Mouse (Mus musculus): ENCODE measurements around the gene Limd2. TPM values are rescaled to one million over a fixed set of nuclear protein-coding genes. Genes with fewer than 3 reads are reported as not detected.
"Not testable (repeated sequence)": the region's sequence is repeated elsewhere in the genome, so short reads cannot be mapped to it uniquely, and the experiment has no call there.

Gene Limd2
- polyA plus RNA-seq, 1 experiment from 2014 or later = 207 TPM

DNA sequence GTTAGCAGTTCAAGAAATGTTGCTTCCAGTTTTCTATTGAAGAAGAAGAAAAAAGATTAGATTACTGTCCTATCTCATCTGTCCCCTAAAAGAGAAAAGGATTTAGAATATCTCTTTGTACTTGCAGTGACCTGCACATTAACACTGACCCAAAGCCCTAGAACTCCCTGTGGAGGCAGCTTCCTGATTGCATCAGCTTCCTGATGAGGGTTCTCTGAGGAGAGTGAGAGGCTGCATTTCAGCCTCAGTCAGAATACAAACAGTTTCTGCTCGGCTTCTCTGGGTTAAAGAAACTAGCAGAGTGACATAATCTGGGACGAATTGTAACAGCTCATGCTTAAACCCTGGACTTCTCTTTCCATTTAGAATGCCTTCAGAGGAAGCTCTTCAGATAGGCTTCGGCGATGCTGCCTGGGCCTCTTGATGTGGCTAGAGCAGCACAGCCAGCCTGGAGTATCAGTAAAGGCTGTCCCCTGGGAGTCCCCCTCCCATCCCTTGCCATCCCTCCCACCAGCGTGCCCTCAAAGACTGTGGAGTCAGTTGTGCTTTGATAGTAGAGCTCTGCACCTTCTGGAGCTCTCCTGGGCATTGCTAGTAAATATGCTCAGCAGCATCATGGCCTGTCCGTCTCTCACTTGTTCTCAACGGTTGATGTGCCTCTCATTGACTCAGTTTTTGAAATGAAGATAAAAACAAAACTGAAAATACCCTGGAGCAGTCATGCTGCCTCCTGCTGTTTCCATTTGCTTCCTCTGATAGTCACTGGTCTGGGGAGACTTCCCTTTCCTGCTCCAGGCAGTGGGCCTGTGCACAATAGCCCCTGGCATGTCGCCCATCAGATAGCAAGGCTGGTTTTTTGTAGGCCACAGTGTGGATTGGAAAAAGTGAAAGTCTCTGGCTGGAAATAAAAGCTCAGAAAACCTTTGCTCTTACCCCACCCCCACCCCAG, 25.8 kb downstream of the Limd2 start:
- Histone ChIP-seq H3K4me1 (ENCODE audit: insufficient read depth, low read length) (peaks cover 16% of the 10 kb centered on the region; the same call in 1 of the 2 replicates), H3K27ac (ENCODE audit: low read length) (peak overlapping the region; percentile 95), H3K4me2 (replicated peaks; ENCODE audit: low read depth, low read length) (peak overlapping the region; percentile 24), H3K36me3 (ENCODE audit: insufficient read depth, low read length) (peaks cover 12% of the 10 kb centered on the region; the same call in 1 of the 2 replicates), H3K9ac (replicated peaks; ENCODE audit: low read length) (peak overlapping the region; percentile 14; the same call in 1 of the 2 replicates), H3K4me3 (ENCODE audit: low read length) (no peak overlapping the region), H3K9me3 (ENCODE audit: low read length) (no peaks in the 10 kb centered on the region), H3K27me3 (ENCODE audit: insufficient read depth, low read length) (no peaks in the 10 kb centered on the region)
- 38% methylated on average over 8 of the region's 8 CpGs for WGBS
- peak; percentile 89 for ATAC-seq (ENCODE audit: low FRiP score, low TSS enrichment)

DNA sequence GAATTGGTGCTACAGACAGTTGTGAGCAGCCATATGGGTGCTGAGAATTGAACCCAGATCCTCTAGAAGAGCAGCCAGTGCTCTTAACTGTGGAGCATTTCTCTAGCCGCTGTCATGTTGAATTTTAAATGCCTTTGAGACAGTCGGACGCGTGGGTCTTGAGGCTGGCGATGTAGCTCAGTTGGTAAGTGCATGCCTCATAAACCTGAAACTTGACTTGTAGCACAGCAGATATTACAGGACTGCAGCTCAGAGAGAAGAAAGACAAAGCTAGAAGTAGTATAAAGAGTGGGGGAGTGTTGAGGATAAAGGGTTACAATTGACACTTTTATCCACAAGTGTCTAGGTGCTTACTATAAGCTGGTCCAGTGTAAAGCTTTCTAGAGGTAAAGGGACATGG, 28.1 kb downstream of the Limd2 start:
- no peak overlapping the region for H3K4me2 ChIP-seq (replicated peaks; ENCODE audit: low read depth, low read length)
- no peak for ATAC-seq (ENCODE audit: low FRiP score, low TSS enrichment)
- H3K4me3 ChIP-seq (ENCODE audit: low read length) = no peak overlapping the region
- no peaks in the 10 kb centered on the region for H3K9me3 ChIP-seq (ENCODE audit: low read length)
- no peaks in the 10 kb centered on the region for H3K27me3 ChIP-seq (ENCODE audit: insufficient read depth, low read length)
- peaks cover 16% of the 10 kb centered on the region; the same call in 1 of the 2 replicates for H3K4me1 ChIP-seq (ENCODE audit: insufficient read depth, low read length)
- 49% methylated on average over 5 of the region's 5 CpGs for WGBS
- H3K9ac ChIP-seq (replicated peaks; ENCODE audit: low read length) = no peak overlapping the region
- H3K27ac ChIP-seq (ENCODE audit: low read length) = no peak overlapping the region
- H3K36me3 ChIP-seq (ENCODE audit: insufficient read depth, low read length) = peaks cover 19% of the 10 kb centered on the region; the same call in 1 of the 2 replicates

DNA sequence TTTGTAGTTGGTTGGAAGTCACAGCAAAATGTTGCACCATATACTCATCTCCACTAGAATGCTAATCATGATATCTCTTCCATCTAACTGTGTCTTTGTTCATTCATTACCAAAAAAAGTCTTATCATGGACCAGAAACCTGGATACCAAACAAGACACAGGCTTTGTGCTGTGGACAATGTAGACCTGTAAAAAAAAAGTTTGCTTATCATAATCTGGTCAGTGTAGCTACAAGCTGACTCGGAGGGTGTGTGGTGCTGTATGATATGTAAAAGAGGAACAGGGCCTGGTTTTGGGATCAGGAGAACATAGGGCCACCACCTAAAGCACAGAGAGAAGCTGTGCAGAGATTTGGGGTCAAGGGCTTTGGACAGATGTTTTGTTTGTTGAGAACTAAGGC, 31.2 kb downstream of the Limd2 start:
- peaks cover 6% of the 10 kb centered on the region; the same call in 1 of the 2 replicates for H3K4me1 ChIP-seq (ENCODE audit: insufficient read depth, low read length)
- H3K36me3 ChIP-seq (ENCODE audit: insufficient read depth, low read length) = peaks cover 22% of the 10 kb centered on the region
- H3K9ac ChIP-seq (replicated peaks; ENCODE audit: low read length) = no peak overlapping the region
- ATAC-seq (ENCODE audit: low FRiP score, low TSS enrichment) = no peak
- WGBS = 87% methylated on average over 1 of the region's 1 CpGs
- H3K27me3 ChIP-seq (ENCODE audit: insufficient read depth, low read length) = no peaks in the 10 kb centered on the region
- H3K9me3 ChIP-seq (ENCODE audit: low read length) = no peaks in the 10 kb centered on the region
- no peak overlapping the region for H3K4me2 ChIP-seq (replicated peaks; ENCODE audit: low read depth, low read length)
- H3K4me3 ChIP-seq (ENCODE audit: low read length) = no peak overlapping the region
- no peak overlapping the region for H3K27ac ChIP-seq (ENCODE audit: low read length)

DNA sequence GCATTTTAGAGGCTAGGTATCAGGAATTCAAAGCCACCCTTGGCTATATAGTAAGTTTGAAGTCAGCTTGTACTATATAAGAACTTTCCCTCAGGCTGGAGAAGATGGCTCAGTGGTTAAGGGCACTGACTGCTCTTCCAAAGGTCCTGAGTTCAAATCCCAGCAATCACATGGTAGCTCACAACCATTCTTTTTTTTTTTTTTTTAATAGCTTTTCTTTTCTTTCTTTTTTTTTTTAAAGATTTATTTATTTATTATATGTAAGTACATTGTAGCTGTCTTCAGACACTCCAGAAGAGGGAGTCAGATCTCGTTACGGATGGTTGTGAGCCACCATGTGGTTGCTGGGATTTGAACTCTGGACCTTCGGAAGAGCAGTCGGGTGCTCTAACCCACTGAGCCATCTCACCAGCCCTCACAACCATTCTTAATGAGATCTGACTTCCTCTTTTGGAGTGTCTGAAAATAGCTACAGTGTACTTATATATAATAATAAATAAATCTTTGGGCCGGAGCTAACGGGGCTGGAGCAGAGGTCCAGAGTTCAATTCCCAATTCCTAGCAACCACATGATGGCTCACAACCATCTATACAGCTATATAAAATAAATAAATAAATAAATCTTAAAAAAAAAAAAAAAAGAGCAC, 33.8 kb downstream of the Limd2 start:
- not testable (repeated sequence) for ATAC-seq (ENCODE audit: low FRiP score, low TSS enrichment); H3K27ac ChIP-seq (ENCODE audit: low read length); H3K9me3 ChIP-seq (ENCODE audit: low read length); H3K4me1 ChIP-seq (ENCODE audit: insufficient read depth, low read length); H3K9ac ChIP-seq (replicated peaks; ENCODE audit: low read length); H3K4me2 ChIP-seq (replicated peaks; ENCODE audit: low read depth, low read length); H3K27me3 ChIP-seq (ENCODE audit: insufficient read depth, low read length); H3K4me3 ChIP-seq (ENCODE audit: low read length)
- 94% methylated on average over 4 of the region's 6 CpGs for WGBS
- H3K36me3 ChIP-seq (ENCODE audit: insufficient read depth, low read length) = peaks cover 34% of the 10 kb centered on the region

DNA sequence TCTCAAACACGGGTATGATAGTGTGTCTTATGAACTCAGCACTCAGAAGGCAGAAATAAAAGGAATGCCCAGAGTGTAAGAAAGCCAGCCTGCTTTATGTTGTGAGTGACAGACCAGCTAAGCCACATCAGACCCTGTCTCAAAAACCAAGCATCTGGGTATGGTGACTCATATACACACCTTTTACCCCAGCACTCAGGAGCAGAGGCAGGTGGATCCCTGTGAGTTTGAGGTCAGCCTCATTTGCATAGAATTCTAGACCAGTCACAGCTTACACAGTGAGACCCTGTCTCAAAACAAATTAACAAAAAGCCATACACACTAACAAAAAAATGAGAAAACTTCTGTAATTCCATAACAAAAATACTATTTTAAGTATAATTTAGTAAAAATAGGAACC, 34.8 kb downstream of the Limd2 start:
- H3K9me3 ChIP-seq (ENCODE audit: low read length) = no peaks in the 10 kb centered on the region
- H3K4me2 ChIP-seq (replicated peaks; ENCODE audit: low read depth, low read length) = no peak overlapping the region
- no peaks in the 10 kb centered on the region for H3K4me1 ChIP-seq (ENCODE audit: insufficient read depth, low read length)
- WGBS = 78% methylated on average over 1 of the region's 1 CpGs
- H3K27ac ChIP-seq (ENCODE audit: low read length) = no peak overlapping the region
- no peaks in the 10 kb centered on the region for H3K27me3 ChIP-seq (ENCODE audit: insufficient read depth, low read length)
- H3K9ac ChIP-seq (replicated peaks; ENCODE audit: low read length) = no peak overlapping the region
- no peak for ATAC-seq (ENCODE audit: low FRiP score, low TSS enrichment)
- H3K36me3 ChIP-seq (ENCODE audit: insufficient read depth, low read length) = peaks cover 34% of the 10 kb centered on the region
- H3K4me3 ChIP-seq (ENCODE audit: low read length) = no peak overlapping the region

DNA sequence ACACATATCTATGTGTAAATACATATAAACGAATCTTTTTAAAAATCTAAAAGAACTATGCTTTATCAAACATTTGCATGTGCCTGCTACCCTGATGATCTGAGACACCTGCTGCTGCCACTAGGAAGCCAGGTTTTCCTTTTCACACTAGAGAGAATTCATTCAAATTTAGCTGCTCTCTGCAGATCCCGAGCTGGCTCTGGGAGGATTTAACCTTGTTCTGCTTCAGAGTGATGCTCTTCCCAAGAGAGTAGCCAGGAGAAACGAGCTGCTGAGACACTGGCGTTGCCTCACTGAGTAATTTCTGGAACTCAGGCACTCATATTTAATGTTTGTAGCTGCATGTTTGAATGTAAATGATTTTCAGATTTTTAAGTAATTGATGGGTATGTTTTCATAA, 35.9 kb downstream of the Limd2 start:
- Histone ChIP-seq H3K4me1 (ENCODE audit: insufficient read depth, low read length) (no peaks in the 10 kb centered on the region), H3K4me3 (ENCODE audit: low read length) (no peak overlapping the region), H3K36me3 (ENCODE audit: insufficient read depth, low read length) (peaks cover 34% of the 10 kb centered on the region), H3K27me3 (ENCODE audit: insufficient read depth, low read length) (no peaks in the 10 kb centered on the region), H3K27ac (ENCODE audit: low read length) (no peak overlapping the region), H3K4me2 (replicated peaks; ENCODE audit: low read depth, low read length) (no peak overlapping the region), H3K9ac (replicated peaks; ENCODE audit: low read length) (no peak overlapping the region), H3K9me3 (ENCODE audit: low read length) (no peaks in the 10 kb centered on the region)
- 80% methylated on average over 4 of the region's 4 CpGs for WGBS
- ATAC-seq (ENCODE audit: low FRiP score, low TSS enrichment) = no peak

DNA sequence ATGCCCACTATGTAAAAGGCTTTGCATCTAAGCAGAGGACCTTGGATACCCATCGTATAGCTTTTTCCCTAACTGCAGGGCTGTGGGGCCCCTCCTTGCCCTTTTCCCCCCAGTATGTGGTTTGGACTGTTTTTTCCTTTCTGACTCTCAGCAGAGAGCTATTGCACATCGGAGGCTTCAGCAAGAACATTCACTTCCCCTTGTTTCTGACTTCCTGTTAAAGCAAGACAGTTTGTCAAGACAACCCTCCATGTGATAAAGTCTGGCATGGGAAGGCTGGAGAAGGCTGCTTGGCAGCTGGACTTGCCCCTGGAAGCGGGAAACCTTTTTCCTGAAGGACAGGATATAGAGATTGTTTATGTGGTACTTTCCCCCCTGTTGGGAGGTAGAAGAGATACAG, 37.9 kb downstream of the Limd2 start:
- H3K27me3 ChIP-seq (ENCODE audit: insufficient read depth, low read length) = no peaks in the 10 kb centered on the region
- WGBS = 78% methylated on average over 3 of the region's 3 CpGs
- no peaks in the 10 kb centered on the region for H3K9me3 ChIP-seq (ENCODE audit: low read length)
- H3K27ac ChIP-seq (ENCODE audit: low read length) = peak overlapping the region; percentile 4; the same call in 1 of the 2 replicates
- no peak overlapping the region for H3K4me2 ChIP-seq (replicated peaks; ENCODE audit: low read depth, low read length)
- no peaks in the 10 kb centered on the region for H3K4me1 ChIP-seq (ENCODE audit: insufficient read depth, low read length)
- H3K4me3 ChIP-seq (ENCODE audit: low read length) = no peak overlapping the region
- H3K9ac ChIP-seq (replicated peaks; ENCODE audit: low read length) = no peak overlapping the region
- no peak for ATAC-seq (ENCODE audit: low FRiP score, low TSS enrichment)
- H3K36me3 ChIP-seq (ENCODE audit: insufficient read depth, low read length) = peaks cover 44% of the 10 kb centered on the region

DNA sequence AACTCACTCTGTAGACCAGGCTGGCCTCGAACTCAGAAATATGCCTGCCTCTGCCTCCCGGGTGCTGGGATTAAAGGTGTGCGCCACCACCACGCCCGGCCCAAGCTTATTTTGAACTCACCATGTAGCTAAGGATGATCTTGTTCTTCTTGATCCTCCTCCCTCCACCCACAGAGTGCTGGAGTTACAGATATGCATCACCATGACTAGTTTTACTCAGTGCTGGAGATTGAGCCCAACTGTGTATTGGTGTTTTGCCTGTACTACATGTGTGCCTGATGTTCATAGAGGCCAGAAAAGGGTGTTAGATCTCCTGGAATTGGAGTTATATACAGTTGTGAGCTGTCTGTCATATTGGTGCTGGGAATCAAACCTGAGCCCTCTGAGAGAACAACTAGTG, 38.4 kb downstream of the Limd2 start:
- 95% methylated on average over 5 of the region's 5 CpGs for WGBS
- Histone ChIP-seq H3K4me1 (ENCODE audit: insufficient read depth, low read length) (no peaks in the 10 kb centered on the region), H3K9me3 (ENCODE audit: low read length) (no peaks in the 10 kb centered on the region), H3K36me3 (ENCODE audit: insufficient read depth, low read length) (peaks cover 47% of the 10 kb centered on the region), H3K4me3 (ENCODE audit: low read length) (no peak overlapping the region), H3K27ac (ENCODE audit: low read length) (peak overlapping the region; percentile 4; the same call in 1 of the 2 replicates), H3K4me2 (replicated peaks; ENCODE audit: low read depth, low read length) (no peak overlapping the region), H3K27me3 (ENCODE audit: insufficient read depth, low read length) (no peaks in the 10 kb centered on the region), H3K9ac (replicated peaks; ENCODE audit: low read length) (no peak overlapping the region)
- ATAC-seq (ENCODE audit: low FRiP score, low TSS enrichment) = no peak

DNA sequence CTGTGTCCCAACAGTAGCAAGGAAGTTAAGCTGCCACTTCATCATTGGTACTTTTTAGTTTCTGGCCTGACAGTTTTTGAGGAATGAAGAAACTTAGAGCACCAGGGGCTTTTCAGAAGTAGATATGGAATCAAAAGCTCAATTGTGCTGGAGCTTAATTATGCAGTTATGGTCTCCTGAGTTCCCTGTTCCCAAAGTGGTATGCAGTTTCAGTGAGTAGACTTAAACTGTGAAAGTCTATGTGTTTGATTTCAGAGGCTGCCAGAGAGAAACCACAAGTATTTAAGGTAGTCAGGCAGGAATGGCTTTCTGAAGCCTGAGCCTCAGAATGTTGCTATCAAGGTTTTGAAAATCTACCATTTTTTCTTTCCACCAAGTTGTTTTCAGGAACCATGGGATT, 49.0 kb downstream of the Limd2 start:
- Histone ChIP-seq H3K27me3 (ENCODE audit: insufficient read depth, low read length) (no peaks in the 10 kb centered on the region), H3K4me3 (ENCODE audit: low read length) (no peak overlapping the region), H3K27ac (ENCODE audit: low read length) (no peak overlapping the region), H3K9me3 (ENCODE audit: low read length) (no peaks in the 10 kb centered on the region), H3K4me1 (ENCODE audit: insufficient read depth, low read length) (no peaks in the 10 kb centered on the region), H3K9ac (replicated peaks; ENCODE audit: low read length) (no peak overlapping the region), H3K36me3 (ENCODE audit: insufficient read depth, low read length) (peaks cover 17% of the 10 kb centered on the region), H3K4me2 (replicated peaks; ENCODE audit: low read depth, low read length) (no peak overlapping the region)
- ATAC-seq (ENCODE audit: low FRiP score, low TSS enrichment) = no peak

Data from kidney, embryonic 16.5 days (tissue).